Mouse (Mus musculus) layer of hippocampus, postnatal 14 days (tissue): Measurements from ENCODE around the gene Ascl5. TPM values are rescaled to one million over a fixed set of nuclear protein-coding genes. Genes with fewer than 3 reads are reported as not detected.
A peak's percentile ranks its signal among the peaks of the same experiment; 100 is the strongest.

Experiments
- DNase-seq, 2 experiments: peaks; one replicate each; pipeline ENCODE4 v3.0.0; 2021 to 2022; ENCODE audit warnings: low spot score in 2 of 2, mixed read lengths in 1 of 2
- total RNA-seq, 2 experiments: library from RNA; stranded (reverse); gene quantifications; 2 replicates each; pipeline ENCODE4 v1.2.3; 2021

Ascl5 gene
- total RNA-seq, 2 experiments from 2014 or later = not detected

DNA sequence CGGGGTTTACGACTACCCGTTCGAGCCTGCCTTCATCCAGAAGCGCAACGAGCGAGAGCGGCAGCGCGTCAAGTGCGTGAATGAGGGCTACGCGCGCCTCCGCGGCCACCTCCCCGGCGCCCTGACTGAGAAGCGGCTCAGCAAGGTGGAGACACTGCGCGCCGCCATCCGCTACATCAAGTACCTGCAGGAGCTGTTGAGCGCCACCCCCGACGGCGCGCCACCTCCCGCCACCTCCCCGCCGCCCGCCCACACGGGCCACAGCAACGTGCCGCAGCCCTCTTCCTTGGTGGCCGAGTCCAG, 360 bp downstream of the Ascl5 start:
- no peak for DNase-seq

DNA sequence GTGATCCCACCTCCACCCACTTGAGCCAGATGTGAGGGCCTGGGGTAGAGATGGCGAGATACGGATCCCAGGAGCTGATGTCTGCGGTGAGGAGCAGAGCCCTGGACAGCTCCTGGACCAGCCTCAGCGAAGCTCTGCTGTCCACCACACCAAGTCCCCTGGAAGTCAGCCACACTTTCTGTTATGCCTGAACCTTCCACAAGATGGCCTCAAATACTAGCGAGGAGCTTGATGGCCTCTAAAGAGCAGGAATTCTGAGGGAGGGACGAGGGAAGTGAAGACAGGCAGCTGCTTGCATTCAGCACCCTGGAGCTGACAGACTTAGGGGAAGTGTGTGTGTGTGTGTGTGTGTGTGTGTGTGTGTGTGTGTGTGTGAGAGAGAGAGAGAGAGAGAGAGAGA, 861 bp downstream of the Ascl5 start:
- peak; percentile 73 to 89 for DNase-seq

DNA sequence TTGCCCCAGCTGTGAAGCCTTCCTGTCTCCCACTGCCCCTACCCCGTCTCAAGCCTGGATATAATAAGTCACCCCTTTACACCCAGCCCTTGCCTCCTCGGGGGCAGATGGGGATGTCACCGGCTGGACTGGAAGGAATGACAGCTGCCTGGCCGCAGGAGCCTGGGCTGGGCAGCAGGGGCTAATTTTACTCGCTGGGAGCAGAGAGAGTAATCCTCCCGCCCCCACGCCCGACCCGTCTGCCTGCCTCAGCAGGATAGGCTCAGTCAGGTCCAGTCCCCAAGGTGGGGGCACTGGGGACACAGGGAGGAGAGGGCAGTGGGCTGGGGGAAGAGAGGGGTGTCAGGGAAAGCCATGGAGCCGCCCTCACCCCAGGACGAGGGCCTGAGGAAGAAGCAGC, 1.9 kb downstream of the Ascl5 start, which contains the start of gene Cacna1s:
Gene Cacna1s (plus strand): TSS at position 204 of the 400 bp plus-strand sequence.
- no peak for DNase-seq

DNA sequence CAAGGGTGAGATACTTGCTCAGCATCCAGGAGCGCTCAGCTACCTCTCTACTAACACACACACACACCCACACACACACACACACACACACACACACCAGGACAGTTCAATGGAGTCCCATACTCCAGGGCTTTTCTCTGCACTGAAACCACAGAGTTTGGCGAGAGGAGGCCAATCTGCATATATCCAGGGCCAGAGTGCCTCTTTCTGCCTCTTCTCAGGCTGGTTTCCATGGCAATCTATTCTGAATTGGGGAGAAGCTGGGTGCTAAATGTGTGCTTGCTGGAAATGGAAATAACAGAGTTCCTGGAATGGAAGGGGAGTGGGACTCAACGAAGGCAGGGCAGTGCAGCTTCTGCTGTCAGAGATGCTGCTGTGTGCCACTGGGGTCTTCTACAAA, 5.2 kb downstream of the Ascl5 start:
- peak; percentile 56 to 66 for DNase-seq

DNA sequence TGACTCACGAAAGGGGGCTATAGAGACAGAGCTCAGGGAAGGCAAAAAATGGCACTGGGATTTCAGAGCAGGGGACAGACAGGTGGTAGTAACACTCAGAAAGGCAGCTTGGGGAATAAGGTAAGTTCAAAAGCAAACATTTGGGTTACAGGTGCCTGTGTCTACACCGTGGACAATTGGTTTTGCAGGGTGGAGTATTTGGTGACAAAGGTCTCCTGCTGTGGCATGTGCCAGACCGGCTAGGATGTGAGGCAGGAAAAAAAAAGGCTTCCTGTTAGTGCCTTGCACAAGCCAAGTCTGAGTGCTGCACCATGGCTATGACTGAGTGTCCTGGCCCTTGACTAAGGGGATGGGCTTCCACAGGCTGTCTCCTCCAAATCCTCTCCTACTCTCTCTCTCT, 8.0 kb downstream of the Ascl5 start:
- DNase-seq = no peak

- DNase-seq = peak; percentile 75 to 88
Measured at GRCm38 (mm10) chr1:136061041-136061789, 10.6 kb downstream of the Ascl5 start.

- no peak for DNase-seq
Measured at GRCm38 (mm10) chr1:136061790-136062141, 11.2 kb downstream of the Ascl5 start.

DNA sequence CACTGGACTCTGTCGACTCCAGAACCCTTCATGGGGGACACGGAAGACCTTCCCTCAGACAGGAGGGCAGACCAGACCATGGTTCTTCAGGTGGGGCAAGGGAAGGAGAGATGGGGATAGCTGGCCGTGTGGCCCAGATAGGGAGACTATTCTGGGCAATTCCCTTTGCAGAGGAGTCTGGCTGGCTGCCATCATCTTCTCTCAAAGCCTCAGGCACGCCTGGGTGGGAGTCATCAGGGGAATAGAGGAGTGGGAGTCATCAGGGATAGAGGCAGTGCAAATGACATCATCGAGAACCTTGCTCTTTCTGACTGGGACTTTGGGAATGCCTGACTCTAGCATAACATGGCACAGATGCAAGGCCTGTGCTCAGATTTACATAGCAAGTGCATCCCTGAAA, 13.4 kb downstream of the Ascl5 start:
- DNase-seq = no peak

DNA sequence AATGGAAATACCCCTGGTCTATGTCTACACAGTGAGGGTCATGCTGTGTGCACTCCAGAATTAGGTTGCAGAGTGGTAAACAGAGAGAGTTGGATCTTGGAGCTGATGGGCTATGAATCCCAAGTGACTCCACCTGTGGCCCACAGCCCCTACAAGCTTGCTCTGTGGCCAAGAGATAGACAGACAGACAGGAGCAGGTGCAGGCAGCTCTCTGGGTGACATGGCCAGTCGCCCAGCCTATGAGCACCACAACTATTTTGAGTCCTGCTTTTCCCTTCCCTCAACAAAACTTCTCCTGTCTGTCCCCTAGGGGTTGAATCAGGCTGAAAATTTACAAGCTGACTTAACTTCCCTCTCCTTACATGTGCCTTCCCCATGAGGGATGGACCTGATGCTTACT, 16.0 kb downstream of the Ascl5 start:
- DNase-seq = no peak

DNA sequence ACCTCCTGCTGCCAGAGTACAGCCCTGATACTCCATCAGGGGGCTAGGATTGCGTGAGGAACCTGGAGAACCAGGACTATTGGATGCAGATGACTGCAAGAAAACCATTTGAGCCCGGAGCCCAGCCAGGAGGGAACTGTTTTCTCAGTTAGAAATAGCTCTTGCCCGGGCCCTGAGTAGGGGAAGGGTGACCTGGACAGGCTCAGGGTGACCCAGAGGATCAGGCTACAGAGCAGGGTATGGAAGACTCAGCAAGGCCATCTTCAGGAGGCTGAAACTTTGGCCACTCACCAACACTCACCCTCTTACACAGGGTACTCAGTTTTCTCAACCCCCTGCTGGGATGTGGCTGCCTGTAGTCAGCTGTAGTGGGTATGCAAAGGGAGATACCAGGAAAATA, 17.0 kb downstream of the Ascl5 start:
- no peak for DNase-seq

DNA sequence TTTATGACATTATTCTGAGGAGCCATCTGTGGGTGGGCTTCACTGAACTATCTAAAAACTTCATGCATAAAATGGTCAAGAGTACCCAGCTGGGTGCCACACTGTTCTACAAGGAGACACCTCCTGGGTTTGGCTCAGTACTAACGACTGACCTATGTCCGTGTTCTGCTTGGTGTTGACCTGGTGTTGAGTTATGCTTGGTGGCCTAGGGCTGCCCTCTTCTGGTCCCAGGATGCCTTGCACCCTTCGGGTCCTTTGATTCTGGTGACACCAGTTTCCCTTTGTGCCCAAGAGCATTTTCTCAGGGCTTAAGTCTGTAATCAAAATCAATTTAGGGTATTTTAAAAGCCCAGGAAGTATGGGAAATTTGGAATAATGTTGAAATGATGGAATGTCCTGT, 25.5 kb downstream of the Ascl5 start:
- peak in 1 of 2 experiments; percentile 32 for DNase-seq

- DNase-seq = no peak
Measured at GRCm38 (mm10) chr1:136077656-136078055, 27.1 kb downstream of the Ascl5 start.

DNA sequence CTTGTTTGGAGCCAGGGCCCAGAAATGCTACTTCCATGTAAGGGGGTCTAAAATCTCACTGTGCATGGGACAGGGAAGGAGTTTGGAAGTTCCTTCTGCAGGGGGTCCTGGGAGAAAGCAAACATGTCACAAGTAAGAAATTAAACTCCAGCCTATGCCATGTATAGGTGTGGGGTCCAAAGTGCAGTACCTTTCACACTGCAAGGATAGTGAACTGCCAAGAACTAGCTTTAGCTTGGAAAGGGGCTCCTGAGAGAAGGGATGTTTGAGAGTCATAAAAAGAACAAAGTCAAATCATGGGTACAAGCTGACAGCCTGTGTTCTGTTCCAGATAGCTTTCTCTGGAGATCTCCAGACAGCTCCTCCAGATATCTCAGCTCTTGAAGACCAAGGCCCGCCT, 30.6 kb downstream of the Ascl5 start:
- no peak for DNase-seq

- no peak for DNase-seq
Measured at GRCm38 (mm10) chr1:136085988-136086685, 35.5 kb downstream of the Ascl5 start.

DNA sequence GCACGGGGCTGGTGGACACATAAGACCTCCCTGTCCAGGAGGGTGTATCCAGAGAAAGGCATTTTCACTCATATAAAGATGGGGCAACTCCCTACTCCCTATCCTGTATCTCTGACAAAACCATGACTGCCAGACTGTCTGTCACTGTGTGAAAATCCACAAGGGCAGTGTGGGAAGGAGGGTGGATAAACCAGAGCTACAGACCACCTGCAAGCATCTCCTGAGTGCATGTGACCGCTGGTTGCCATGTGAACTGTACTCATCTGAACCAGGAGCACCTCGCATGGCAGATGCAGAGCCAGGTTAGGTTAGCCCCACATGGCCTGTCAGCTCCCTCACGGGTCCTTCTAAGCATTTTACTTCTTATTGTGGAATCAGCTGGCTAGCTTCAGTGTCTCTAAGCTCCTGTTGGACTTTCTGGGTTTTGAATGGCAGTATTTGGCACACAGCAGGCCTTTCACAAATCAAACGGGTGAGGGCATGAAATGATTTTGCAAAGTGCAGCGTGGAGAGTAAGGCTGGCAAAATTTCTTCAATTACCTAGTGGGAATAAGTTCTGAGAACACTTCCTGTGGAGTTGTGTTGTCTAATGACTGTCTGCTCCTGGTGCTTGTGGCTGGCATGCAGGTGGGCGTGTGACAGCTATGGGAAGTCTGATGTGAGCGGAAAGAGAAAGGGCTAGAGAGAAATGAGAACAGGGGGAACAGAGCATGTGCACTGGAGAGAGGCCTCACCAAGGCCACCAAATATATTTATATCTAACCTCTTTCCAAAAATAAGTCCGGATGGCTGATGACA, 39.0 kb downstream of the Ascl5 start:
- DNase-seq = no peak

- DNase-seq = no peak
Measured at GRCm38 (mm10) chr1:136093726-136094125, 43.1 kb downstream of the Ascl5 start.

GRCm38 (mm10) chr1:136094807-136095206, 44.2 kb downstream of the Ascl5 start:
- no peak for DNase-seq

Other genes with a start within 250 kb of the Ascl5 start
- gene Lad1, start 232.2 kb upstream of the Ascl5 start, total RNA-seq = 1 to 10 TPM in 1 of 2 experiments, under 1 TPM in 1; 0.53 to 1.3 TPM
- 1 to 10 TPM; 1.3 to 1.6 TPM for gene Tnnt2, start 214.4 kb upstream of the Ascl5 start, total RNA-seq
- under 1 TPM in 1 of 2 experiments, not detected in 1; 0.16 TPM for gene Pkp1, start 131.6 kb upstream of the Ascl5 start, total RNA-seq
- under 1 TPM; 0.19 to 0.62 TPM for gene Igfn1, start 44.5 kb upstream of the Ascl5 start, total RNA-seq
- gene Tmem9, start 42.7 kb upstream of the Ascl5 start, total RNA-seq = 10 to 100 TPM; 81.2 to 81.7 TPM
- 1 to 10 TPM in 1 of 2 experiments, under 1 TPM in 1; 0.97 to 2.1 TPM for gene Cacna1s, start 1.9 kb downstream of the Ascl5 start, total RNA-seq
- gene Kif21b, start 80.6 kb downstream of the Ascl5 start, total RNA-seq = 100 to 1,000 TPM in 1 of 2 experiments, 10 to 100 TPM in 1; 98.6 to 105 TPM
- gene Mroh3, start 162.0 kb downstream of the Ascl5 start, total RNA-seq = 1 to 10 TPM; 3.6 to 5.0 TPM
- gene Inava, start 183.5 kb downstream of the Ascl5 start, total RNA-seq = 1 to 10 TPM; 7.8 to 8.2 TPM
- 1 to 10 TPM; 8.0 to 9.1 TPM for gene Gpr25, start 210.1 kb downstream of the Ascl5 start, total RNA-seq